Mouse (Mus musculus) cerebellum, adult 2 months (tissue): Measurements from ENCODE around the gene Pcsk1n. TPM values are rescaled to one million over a fixed set of nuclear protein-coding genes. Genes with fewer than 3 reads are reported as not detected.

Experiments used
- DNase-seq, 2 experiments: peaks; one replicate each; pipeline ENCODE4 v3.0.0; 2021
- H3K27ac ChIP-seq: fragments of 200-500 bp; 2 replicates; pipeline ENCODE4 v1.5.1; 2012; ENCODE audit warnings: low read length, control low read depth, inconsistent platforms; ENCODE audit not compliant: insufficient read depth
- H3K27me3 ChIP-seq: fragments of 200-500 bp; 2 replicates; pipeline ENCODE4 v1.6.1; 2012; ENCODE audit warnings: inconsistent platforms, mild to moderate bottlenecking, low read length, moderate library complexity; ENCODE audit not compliant: control insufficient read depth, insufficient read depth
- H3K4me1 ChIP-seq: fragments of 200-500 bp; 2 replicates; pipeline ENCODE4 v1.6.1; 2011; ENCODE audit warnings: low read length; ENCODE audit not compliant: control insufficient read depth, insufficient read depth
- H3K4me3 ChIP-seq: fragments of 200-500 bp; replicated peaks from 2 replicates; pipeline ENCODE3; 2011; ENCODE audit warnings: mild to moderate bottlenecking, low read depth, low read length, control low read depth; ENCODE audit not compliant: insufficient read depth
- CTCF ChIP-seq: fragments of 200-500 bp; IDR thresholded peaks from 2 replicates; pipeline ENCODE4 v1.5.1; 2011; ENCODE audit warnings: low read depth, mild to moderate bottlenecking, control low read depth, low read length, moderate library complexity, borderline replicate concordance; ENCODE audit not compliant: insufficient read depth
- POLR2A ChIP-seq: fragments of 200-500 bp; IDR thresholded peaks from 2 replicates; pipeline ENCODE4 v1.6.1; 2011; ENCODE audit warnings: low read length, control low read depth, borderline replicate concordance; ENCODE audit not compliant: insufficient read depth
- WGBS: fragments of 180-500 bp; shearing (Covaris S2); methylation state at CpG from one replicate; pipeline ENCODE4 v1.1.7; 2018; 5-methylcytosine and 5-hydroxymethylcytosine counted together
- polyA plus RNA-seq: library from polyadenylated mRNA; depleted of rRNA; stranded (reverse); fragments of >200 nt; gene quantifications from 2 replicates; pipeline ENCODE4 v1.2.3, GENCODE M21; 2012

The Pcsk1n gene
- polyA plus RNA-seq, 1 experiment, result 461 TPM

DNA sequence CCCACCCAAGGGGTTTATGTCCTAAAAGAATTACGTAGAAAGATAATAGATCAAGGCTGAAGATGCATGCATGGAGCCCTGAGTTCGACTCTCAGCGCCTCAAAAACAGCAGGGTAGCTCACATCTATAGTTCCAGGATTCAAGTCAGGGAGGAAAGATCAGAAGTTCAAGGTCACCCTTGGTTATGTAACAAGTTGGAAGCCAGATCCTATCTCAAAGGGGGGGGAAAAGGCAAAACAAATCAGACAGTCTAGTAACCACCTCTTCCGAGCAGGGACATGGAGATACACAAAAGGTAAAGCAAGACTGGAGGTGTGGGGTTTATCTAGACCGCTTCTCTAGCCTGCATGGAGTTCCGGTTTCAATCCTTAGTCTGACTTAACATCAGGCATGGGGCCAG is 6.6 kb downstream of the Pcsk1n start:
- no peak overlapping the region for H3K27ac ChIP-seq
- peaks cover 3% of the 10 kb centered on the region for H3K4me1 ChIP-seq
- 83% methylated on average over 6 of the region's 6 CpGs for WGBS
- DNase-seq, result no peak
- TF ChIP-seq CTCF (no peak), POLR2A (no peak)
- no peak overlapping the region for H3K4me3 ChIP-seq
- no peaks in the 10 kb centered on the region for H3K27me3 ChIP-seq

- no peak for DNase-seq
- no peak overlapping the region for H3K4me3 ChIP-seq
- 53% methylated on average over 10 of the region's 10 CpGs for WGBS
- H3K27ac ChIP-seq, result no peak overlapping the region
- H3K4me1 ChIP-seq, result peaks cover 3% of the 10 kb centered on the region
- H3K27me3 ChIP-seq, result no peaks in the 10 kb centered on the region
- TF ChIP-seq CTCF (no peak), POLR2A (no peak)
These were observed 7.5 kb downstream of the Pcsk1n start for GRCm38 (mm10) chrX:7927116-7927515.

DNA sequence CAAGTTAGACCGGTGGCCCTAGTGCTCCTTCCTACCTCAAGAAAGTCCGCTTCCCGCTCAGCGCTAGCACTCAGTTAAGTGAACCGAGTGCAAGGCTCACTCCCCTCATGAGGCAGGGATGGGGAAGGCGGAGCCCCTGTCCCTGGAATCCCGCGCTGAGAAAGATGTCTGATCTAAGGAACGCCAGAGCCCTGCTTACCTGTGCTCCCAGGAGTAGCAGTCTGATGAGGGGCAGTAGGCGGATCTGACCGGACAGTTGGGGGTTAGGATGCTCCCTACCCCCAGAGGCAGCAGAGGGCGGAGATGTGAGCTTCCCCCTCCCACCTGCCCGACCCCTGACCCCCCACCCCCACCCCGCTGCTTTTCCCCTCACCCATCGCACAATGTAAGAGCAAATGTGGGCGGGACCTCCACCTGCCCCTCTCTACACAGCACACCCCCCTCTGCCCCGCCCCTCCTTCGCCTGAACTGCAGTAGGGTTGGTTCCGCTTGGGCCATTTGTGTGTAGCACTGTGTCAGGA is 8.7 kb downstream of the Pcsk1n start, which contains the start of gene Eras:
Eras (minus strand) TSS at position 338 of the 521 bp plus-strand sequence.
- H3K4me3 ChIP-seq, result no peak within 1 kb of the TSS
- no peak within 1 kb of the TSS for H3K27ac ChIP-seq
- WGBS, result 32% methylated on average over 16 of the region's 19 CpGs
- no peak for TF ChIP-seq CTCF
- H3K4me1 ChIP-seq, result no peaks in the 10 kb centered on the region
- DNase-seq, result no peak
- H3K27me3 ChIP-seq, result no peaks in the 10 kb centered on the region

GRCm38 (mm10) chrX:7936874-7937273 is 17.3 kb downstream of the Pcsk1n start:
- Histone ChIP-seq H3K27ac (no peak overlapping the region), H3K4me1 (no peaks in the 10 kb centered on the region), H3K27me3 (no peaks in the 10 kb centered on the region), H3K4me3 (no peak overlapping the region)
- no peak for DNase-seq
- WGBS, result 39% methylated on average over 10 of the region's 11 CpGs
- TF ChIP-seq CTCF, result 0 out of 2 replicates have a peak, but pooled peaks have one; percentile 17
- no peak for TF ChIP-seq POLR2A

GRCm38 (mm10) chrX:7937667-7938066 is 18.0 kb downstream of the Pcsk1n start:
- H3K4me3 ChIP-seq, result no peak overlapping the region
- DNase-seq, result no peak
- H3K27ac ChIP-seq, result no peak overlapping the region
- no peaks in the 10 kb centered on the region for H3K4me1 ChIP-seq
- 95% methylated on average over 6 of the region's 6 CpGs for WGBS
- H3K27me3 ChIP-seq, result no peaks in the 10 kb centered on the region
- TF ChIP-seq CTCF, result no peak
- TF ChIP-seq POLR2A, result no peak

DNA sequence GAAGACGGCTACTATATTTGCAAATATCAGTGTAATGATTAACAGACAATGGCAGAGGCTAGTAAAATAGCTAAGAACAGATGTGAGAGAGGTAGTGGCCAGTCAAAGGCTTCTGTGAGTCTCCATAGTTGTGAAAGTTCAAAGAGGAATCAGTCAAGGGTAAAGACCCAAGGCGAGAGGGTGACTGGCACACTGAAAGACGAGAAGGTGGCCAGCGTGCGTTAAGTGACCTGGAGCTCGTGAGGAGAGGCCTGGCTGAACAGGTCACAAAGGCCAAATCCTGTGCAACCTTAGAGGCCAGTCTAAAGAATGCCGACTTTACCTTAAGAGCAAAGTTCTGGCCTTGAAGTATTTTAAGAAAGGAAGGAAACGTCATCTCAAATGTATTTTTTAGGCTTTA is 26.0 kb downstream of the Pcsk1n start:
- 71% methylated on average over 8 of the region's 8 CpGs for WGBS
- no peak for TF ChIP-seq CTCF
- no peak for TF ChIP-seq POLR2A
- DNase-seq, result no peak
- H3K4me1 ChIP-seq, result no peaks in the 10 kb centered on the region
- no peak overlapping the region for H3K27ac ChIP-seq
- H3K4me3 ChIP-seq, result no peak overlapping the region
- H3K27me3 ChIP-seq, result no peaks in the 10 kb centered on the region

DNA sequence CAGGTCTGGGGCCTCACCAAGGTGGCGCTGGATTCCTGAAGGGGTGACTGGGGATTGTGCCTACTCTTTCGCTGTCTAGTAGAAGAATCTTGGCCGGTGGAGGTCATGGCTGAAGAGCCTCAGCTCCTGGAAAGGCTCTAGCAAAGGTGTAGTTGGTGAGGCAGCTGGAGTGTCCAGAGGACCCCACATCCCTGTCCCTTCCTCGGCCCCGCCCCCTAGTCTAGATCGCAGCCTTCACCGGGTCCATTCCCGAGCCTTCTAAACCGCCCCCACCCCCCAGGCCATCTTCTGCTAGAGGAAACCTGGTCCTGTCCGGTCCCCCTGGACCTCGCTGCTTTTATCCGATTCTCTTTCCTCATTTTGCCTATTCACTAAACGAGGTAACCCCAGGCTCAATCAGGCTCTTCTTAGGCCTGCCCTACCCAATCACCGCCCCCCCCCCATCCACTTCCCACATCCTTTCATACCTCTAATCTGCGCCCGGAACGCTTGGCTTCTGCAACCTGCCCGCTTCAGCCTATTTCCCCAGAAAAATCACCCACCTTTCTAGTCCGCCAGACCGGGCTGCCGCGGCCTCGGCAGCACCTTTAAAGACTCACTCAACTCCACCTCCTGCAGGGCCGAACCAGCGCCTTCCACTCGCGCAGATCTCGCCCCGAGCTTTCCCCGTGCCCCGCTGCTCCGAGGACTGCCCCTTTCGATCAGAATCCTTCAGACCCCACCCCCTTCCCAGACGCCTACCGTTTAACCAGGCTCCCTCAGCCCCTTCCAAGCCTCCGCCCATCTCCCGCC is 27.7 kb downstream of the Pcsk1n start, which contains the start of gene Hdac6:
Hdac6 (minus strand) TSS at position 782 of the 792 bp plus-strand sequence.
- Histone ChIP-seq H3K27ac (peak within 1 kb of the TSS; percentile 65; the same call in 1 of the 2 replicates), H3K27me3 (no peaks in the 10 kb centered on the region), H3K4me1 (no peaks in the 10 kb centered on the region), H3K4me3 (peak within 1 kb of the TSS; percentile 94)
- TF ChIP-seq CTCF (no peak), POLR2A (0 out of 2 replicates have a peak, but pooled peaks have one; percentile 23)
- WGBS, result 8% methylated on average over 36 of the region's 37 CpGs
- DNase-seq, result peak; percentile 12 to 26

GRCm38 (mm10) chrX:7947900-7948492 is 28.4 kb downstream of the Pcsk1n start:
- 7% methylated on average over 38 of the region's 38 CpGs for WGBS
- no peaks in the 10 kb centered on the region for H3K4me1 ChIP-seq
- peak overlapping the region; percentile 65; the same call in 1 of the 2 replicates for H3K27ac ChIP-seq
- DNase-seq, result peak; percentile 91 to 95
- no peaks in the 10 kb centered on the region for H3K27me3 ChIP-seq
- H3K4me3 ChIP-seq, result peak overlapping the region; percentile 94
- peak; percentile 32; the same call in 1 of the 2 replicates for TF ChIP-seq POLR2A
- no peak for TF ChIP-seq CTCF
